Mouse (Mus musculus): ENCODE results near the gene Ifi27l2a. TPM values are rescaled to one million over a fixed set of nuclear protein-coding genes. Genes with fewer than 3 reads are reported as not detected.
"Not testable (repeated sequence)": the region's sequence is repeated elsewhere in the genome, so short reads cannot be mapped to it uniquely, and the experiment has no call there.

The Ifi27l2a gene
- total RNA-seq (2021) = 1 to 10 TPM; 2.0 to 2.8 TPM
- long read RNA-seq, experiment 1, partial matches to known transcripts = 1 of 4 reads
- long read RNA-seq, experiment 1, other reads (novel, unspliced or antisense) = 0 of 4 reads
- long read RNA-seq, experiment 2, partial matches to known transcripts = 0 of 1 reads
- long read RNA-seq, experiment 2, other reads (novel, unspliced or antisense) = 0 of 1 reads

DNA sequence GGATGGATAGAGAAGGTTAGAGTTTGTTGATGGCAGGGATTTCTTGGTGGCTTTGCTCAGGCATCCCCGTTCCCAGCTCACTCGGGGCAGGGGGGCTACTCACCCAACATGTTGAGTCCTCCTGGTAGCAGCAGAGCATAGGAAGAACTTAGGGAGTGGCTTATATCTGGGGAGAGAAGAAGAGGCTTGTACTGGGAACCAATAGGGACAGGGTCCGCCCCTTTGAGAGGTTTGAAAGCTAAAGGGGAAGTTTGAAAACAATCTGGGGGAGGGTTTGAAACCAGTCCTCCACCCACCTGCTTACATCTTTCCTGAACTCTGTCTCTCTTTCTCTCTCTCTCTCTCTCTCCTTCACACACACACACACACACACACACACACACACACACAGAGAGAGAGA lies at the start of gene Ifi27l2a:
Gene Ifi27l2a, minus strand, starts transcription at position 157 of the 400 bp plus-strand sequence.
- DNase-seq (ENCODE audit: low spot score in 2 of 2) = no peak

DNA sequence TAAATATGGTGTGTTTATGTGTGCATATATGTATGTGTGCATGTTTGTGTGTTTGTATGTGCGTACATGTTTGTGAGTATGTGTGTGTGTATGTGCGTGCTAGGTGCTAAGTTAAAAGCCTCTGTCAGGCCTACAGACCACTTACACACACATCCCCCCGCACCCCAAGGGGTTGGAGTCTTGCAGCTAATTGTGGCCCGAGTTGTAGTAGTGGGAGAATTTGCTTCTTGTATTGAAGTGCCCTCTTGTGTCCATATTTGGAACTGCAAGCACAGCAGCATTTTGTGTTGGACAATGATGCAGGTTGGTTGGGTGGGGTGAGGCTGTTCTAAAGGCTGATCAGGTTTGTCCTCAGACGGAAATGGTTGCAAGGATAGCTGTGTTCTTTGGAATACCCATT lies 49.3 kb upstream of the Ifi27l2a start:
- DNase-seq (ENCODE audit: low spot score in 2 of 2) = peak; percentile 74 to 83

DNA sequence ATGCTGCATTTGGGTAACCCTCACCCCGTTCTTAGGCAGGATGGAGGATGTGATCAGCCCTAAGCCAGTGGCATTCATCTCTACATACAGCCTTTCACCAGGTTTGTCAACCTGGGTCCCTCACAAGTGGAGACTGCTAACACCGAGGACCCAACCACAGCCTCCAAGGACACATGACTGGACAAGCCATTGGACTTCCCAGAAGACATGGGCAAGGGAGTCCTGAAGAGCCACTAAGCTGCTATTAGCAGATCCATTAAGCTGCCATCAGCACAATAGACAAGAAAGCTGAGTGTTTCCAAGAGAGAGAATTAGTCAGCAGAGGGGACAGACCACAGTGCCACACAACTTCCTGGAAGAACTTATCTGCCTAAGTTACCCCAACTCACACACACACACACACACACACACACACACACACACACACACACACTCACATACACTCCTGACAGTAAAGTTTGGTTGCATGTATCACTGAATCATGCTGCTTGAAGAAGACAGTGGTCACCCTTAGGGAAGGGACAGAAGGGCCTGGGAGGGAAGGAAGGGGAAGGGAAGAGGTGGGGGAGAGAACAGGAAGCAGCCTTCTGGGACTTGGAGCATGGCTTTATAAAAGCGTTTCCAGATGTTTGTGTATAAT lies 47.7 kb upstream of the Ifi27l2a start:
- DNase-seq (ENCODE audit: low spot score in 2 of 2) = no peak

DNA sequence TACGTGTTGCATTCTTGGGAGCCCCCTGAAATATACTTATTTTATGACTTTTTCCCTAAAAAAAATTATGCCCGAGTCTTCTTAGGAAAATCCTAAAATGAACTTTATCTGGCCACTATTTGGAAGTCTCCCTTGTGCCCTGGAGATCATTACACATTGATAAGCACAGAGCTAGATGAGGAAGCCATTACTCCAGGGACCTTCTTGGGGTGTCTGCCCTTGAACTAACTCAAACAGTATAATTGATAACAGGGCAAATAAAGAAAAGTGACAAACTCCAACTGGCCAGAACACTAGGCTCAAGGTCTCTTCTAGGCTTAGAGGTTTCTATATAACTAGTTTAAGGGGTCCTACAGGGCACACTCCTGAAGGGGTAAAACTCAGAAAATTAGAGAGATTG lies 44.3 kb upstream of the Ifi27l2a start:
- DNase-seq (ENCODE audit: low spot score in 2 of 2) = no peak

DNA sequence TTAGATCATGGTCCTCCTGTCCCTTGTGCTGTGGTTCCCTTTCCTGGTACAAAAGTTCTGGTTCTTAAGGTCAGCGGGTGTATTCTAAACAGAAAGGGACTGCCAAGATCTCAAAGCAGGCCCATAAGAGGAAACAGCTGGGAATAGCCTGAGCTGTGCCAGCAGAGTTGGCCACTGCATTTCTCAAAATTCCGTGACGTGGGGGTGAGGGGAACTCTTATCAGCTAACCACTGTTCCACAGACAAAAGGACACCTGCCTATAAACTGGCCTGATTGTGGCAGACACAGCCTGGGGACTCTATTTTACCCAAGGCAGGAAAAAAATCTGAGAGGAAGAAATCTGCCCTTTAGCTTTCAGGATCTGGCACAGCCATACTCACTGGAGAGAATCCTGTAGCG lies 43.8 kb upstream of the Ifi27l2a start:
- no peak for DNase-seq (ENCODE audit: low spot score in 2 of 2)

DNA sequence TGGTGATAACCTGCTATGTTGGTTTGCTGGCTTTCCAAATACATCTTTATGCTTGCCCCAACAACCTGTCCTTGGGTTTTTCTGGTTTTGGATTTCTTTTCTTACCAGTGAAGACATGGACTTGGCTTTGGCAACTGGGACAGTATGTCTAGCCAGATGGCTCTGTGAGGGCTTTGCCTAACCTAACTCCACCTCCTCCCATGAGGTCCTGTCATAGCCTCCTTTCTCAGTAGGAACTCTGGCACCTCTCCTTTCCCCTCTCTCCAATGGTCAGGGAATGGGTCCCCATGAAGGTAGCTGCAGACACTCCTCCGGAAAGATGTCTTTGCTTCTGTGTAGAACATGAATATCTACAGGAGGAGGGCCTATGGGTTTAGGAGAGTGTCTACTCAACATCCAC lies 43.2 kb upstream of the Ifi27l2a start:
- no peak for DNase-seq (ENCODE audit: low spot score in 2 of 2)

DNA sequence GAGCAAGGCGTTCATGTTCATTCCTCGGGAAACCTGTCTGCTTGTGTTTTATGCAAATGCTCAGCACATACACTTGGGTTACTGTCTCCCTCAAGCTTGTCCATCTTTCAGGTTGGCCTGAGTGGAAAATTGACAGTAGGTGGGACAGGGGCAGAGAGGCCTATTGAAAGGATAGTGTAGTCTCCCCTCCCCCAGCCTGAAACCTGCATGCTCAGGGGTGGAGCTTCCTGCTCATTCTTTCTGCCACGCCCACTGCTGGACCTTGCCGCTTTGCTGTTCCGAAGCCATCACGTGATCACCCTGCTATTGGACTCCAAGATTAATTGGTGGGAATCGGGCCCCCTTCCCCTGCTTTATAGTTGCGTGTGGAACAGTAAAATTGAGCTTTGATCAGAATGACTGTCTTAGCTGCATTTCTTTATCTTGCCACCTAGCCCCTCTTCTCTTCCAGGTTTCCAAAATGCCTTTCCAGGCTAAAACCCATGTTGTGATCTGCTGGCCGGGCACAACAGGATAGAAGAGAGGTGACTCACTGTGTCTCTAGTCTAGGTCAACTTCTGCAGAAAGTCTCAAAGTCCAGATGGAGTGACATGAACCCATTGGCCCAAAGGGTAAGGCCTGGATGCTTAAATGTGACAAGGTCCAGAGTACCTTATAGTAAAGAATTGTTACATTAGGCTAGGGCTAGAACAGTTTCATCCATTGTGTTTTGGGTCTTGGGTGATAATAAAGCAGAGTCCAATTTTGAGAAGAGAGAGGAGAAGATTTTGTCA lies 40.9 kb upstream of the Ifi27l2a start:
- not testable (repeated sequence) for DNase-seq (ENCODE audit: low spot score in 2 of 2)

DNA sequence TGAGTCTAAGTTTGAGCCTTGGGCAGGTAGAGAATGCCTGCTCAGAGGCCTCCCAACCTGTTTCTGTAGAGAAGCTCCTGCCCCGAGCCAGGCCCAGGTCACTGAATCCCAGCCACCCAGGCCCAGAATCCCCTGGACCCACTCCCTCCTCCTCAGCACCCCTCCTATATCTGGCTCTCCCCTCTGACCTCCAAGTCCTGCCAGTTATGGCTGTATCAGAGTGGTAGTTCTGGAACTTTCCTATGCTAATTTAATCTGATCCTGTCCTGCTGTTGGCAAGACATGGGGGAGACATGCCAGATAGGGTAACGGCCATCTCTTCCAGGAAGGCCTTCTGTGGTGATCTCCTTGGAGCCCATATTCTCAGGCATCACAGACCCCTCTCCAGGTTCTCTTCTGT lies 39.3 kb upstream of the Ifi27l2a start:
- DNase-seq (ENCODE audit: low spot score in 2 of 2) = no peak

DNA sequence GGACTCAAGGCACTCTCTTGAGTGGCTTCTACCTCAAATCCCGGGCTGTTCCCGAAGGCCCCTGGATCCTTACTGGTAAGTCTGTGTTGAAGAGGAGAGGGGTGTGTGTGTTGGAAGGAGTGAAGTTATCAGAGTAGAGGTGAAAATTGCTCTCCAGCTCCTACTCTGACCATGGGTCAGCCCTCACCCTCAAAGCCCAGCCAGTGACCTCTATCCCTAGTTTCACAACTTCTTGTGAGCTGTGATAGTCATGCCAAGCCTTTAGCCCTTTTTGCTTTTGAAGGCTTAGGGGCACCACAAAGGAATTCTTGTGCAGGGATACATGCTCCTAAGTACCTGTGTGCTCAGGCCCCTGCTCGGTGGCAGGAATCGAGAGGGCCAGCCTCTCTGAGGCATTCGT lies 38.2 kb upstream of the Ifi27l2a start:
- DNase-seq (ENCODE audit: low spot score in 2 of 2) = no peak

DNA sequence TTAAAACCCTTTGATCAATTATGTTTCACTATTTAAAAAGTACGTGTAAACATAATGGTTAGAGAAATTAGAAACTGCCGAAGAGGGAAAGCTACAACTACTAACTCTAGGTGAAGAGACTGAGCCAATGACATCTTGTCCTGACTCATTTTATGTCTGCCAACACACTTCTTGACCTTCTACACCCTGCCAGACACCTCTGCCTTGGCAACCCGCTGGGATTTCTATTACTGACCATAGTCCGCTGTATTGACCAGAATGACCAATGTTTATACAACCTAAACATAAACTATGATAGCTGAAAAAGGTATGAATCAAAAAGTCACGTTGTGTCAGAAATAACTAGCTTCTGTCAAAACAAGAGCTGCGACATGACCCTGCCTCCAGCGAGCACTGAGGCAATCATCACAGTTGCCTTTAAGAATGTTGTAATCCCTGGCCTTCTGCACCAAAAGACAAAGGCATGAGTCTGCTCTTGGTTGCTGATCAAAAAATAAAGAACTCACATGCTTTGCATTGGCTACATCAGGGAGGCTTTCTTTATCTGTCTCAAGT lies 34.1 kb upstream of the Ifi27l2a start:
- no peak for DNase-seq (ENCODE audit: low spot score in 2 of 2)

DNA sequence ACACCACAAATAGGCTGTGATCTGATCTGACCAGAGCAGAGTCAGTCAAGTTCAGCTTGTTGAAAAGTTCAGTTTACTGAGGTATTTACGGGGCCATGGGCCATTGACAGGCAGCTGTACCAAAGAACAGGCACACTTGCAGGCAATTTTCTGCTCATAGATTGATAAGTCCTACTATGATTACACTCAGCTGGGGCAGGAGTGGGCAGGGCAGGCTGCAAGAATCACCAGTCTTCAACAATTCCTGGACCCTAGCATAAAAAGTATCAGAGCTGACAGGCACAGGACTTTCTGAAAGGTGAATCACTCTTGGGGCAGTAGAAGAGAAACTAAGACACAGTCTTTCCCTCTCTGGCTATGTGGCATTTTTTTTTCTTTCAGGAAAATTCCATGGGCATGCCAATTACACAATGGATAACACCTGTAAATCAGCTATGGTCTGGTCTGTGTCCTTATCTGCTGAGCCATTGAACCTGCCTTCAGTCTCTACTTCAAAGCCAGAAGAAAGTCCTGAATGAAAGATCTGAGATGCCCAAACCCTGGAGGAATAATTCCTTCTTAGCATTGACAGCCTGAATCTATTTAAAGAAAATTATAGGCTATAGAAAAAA lies 33.4 kb upstream of the Ifi27l2a start:
- no peak for DNase-seq (ENCODE audit: low spot score in 2 of 2)

DNA sequence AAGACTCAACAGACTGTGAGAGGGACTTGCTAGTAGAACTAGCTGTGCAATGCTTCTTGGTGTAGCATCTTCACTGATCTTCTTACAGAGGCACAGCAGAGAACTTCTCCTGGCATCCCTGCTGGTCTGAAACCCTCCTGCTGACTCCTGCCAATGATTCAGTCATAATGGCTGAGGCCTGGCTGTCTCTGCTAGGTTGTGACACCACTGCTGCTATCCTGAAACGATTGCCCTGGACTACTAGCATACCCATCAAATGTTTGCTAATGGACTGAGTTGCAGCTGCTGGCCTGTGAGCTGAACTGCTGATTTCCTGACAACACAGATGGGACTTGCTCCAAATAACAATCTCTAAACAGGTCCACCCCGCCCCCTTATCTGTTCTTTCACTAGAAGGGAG lies 31.0 kb upstream of the Ifi27l2a start:
- no peak for DNase-seq (ENCODE audit: low spot score in 2 of 2)

DNA sequence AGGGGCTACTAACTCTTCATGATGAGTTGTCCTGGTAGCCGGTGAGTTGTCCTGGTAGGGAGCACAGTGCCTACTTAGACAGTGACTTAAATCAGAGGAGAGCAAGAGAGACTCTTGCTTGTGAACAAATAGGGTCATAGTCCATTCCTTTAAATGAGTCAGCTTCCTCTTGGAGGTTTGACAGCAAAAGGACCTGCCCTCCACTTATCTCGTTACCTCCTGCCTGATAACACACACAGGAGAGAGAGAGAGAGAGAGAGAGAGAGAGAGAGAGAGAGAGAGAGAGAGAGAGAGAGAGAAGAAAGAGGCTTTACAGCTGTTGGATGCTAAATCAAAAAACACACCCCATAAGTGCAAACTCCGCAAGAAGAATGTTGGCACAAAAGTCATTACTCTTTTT lies 13.7 kb upstream of the Ifi27l2a start, which contains the start of gene Ifi27l2b:
Gene Ifi27l2b, minus strand, starts transcription at position 84 of the 400 bp plus-strand sequence.
- no peak for DNase-seq (ENCODE audit: low spot score in 2 of 2)

DNA sequence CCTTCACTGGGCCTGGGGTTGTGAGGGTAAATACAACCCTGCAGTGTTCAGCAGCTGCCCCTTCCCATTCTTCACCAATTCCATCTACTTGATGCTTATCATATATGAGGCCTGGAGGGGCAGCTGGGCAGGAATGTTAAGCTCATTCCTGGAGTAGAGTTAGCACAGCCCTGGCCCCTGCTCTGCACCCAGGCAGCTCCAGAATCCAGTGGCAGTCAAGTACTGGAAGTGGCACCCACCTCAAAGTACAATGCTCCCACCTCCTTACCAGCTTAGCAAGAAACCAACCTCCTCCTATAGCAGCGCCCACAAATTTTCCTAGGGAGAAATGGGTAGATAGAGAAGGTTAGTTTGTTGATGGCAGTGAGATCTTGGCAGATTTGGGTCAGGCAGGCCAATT lies 13.2 kb upstream of the Ifi27l2a start:
- not testable (repeated sequence) for DNase-seq (ENCODE audit: low spot score in 2 of 2)

DNA sequence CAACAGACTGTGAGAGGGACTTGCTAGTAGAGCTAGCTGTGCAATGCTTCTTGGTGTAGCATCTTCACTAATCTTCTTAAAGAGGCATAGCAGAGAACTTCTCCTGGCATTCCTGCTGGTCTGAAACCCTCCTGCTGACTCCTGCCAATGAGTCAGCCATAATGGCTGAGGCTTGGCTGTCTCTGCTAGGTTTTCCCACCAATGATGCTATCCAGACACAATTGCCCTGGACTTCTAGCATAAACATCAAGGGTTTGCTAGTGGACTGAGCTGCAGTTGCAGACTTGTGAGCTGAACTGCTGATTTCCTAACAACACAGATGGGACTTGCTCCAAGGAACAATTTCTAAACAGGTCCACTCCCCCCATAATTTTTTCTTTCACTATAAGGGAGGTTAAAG lies 9.9 kb upstream of the Ifi27l2a start:
- no peak for DNase-seq (ENCODE audit: low spot score in 2 of 2)

DNA sequence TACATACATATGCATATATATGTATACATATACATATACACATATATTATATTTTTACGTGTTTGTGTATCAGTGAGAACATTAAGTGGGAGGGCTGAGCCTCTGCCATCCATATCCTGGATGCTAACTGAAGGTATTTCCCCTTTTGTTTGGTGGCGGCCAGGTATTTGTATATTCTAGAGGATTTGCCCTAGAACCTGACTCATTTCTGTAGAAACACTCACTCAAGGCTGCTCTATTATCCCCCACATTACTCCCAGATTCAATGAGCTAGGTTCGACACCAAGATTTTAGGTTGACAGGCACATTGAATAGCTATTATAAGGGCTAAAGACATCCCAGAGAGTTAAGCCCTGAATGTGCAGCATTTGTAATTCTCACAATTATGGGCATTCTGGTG lies 1.6 kb upstream of the Ifi27l2a start:
- DNase-seq (ENCODE audit: low spot score in 2 of 2) = no peak

DNA sequence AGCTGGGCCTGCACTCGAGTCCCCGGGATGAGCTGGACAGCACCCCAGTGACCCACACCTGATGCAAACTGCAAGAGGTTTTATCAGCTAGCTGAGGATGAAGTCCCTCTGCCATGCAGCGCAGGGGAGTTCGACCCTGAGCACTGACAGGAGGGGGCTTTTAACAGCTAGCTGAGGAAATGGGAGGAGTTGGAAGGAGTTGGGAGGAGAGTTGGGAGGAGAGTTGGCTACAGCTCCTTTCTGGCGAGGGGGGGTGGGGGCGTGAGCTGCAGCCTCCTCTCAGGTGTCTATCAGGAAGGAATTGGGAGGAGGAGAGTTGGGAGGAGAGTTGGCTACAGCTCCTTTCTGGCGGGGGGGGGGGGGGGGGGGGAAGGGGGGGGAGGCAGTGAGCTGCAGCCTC lies 781 bp upstream of the Ifi27l2a start:
- not testable (repeated sequence) for DNase-seq (ENCODE audit: low spot score in 2 of 2)

DNA sequence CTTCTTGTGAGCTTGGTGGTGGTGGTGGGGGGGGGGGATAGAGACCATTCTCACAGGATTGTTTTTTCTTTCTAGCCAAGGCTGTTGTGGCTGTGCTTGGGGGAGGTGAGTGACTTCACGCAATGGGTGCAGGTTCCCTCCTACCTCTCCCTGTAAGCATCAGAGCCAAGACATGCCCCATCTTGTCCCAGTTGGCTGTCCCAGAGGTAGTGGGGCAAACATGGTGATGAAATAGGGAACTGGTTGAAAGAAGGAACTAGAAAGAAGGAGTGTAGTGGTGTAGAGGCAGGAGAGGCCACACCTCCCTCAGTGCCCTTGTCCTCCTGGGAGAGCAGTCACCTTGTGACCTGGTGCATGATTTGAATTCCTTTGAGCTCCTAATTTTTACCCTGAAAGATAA lies 5.9 kb downstream of the Ifi27l2a start:
- DNase-seq (ENCODE audit: low spot score in 2 of 2) = no peak

DNA sequence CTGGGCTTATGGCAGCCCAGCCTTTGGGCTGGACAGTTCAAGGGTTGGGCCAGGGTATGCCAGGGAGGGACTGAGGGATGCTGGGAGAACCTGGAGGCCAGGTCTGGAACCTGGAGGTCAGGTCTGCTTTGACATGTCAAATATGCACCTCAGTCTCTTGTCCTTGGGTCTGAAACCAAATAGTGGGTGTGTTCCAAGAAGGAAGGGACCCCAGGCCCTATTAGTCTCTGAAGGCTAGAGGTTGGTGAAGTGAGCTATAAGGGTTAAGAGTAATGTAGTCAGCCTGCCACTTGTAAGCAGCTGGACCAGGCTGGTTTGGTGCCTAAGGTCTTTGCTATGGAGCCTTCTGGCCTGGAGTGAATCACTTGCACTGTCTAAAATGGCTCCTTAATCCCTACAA lies 8.6 kb downstream of the Ifi27l2a start:
- DNase-seq (ENCODE audit: low spot score in 2 of 2) = no peak

DNA sequence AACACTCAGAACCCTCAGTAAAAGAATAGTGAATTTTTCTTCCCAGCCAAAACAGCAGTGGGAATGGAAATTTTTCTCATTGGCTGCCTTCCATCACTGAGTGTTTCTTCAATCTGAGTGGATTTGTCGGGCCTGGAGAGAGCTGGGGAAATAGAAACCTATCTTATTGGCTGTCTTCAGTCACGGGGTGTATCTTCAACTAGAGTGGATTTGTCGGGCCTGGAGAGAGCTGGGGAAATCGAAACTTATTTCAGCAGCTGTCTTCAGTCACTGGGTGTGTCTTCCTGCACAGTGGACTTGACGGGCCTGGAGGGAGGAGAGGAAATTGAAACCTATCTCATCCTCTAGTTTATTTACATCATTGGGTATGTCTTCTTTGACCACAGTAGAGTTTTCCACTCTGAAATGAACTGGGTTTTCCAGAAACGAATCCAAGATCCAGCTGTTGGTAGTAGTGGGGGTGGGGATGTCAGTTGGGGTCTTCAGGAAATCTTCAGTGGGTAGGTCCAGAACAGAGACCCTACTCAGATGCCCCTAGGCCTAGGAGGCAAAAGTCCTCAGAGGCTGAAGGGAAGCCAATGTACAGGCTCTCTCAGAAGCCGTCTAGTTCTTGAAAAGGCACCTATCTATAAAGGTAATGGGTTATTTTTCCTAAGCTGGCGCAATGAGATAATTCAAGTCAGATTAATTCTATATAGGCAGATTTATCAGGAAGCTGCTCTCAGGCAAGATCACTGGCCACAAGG lies 9.3 kb downstream of the Ifi27l2a start, which contains the start of gene Ifi27:
Gene Ifi27, plus strand, starts transcription at position 226 of the 746 bp plus-strand sequence.
- peak in 1 of 2 experiments; percentile 67 for DNase-seq (ENCODE audit: low spot score in 2 of 2)

DNA sequence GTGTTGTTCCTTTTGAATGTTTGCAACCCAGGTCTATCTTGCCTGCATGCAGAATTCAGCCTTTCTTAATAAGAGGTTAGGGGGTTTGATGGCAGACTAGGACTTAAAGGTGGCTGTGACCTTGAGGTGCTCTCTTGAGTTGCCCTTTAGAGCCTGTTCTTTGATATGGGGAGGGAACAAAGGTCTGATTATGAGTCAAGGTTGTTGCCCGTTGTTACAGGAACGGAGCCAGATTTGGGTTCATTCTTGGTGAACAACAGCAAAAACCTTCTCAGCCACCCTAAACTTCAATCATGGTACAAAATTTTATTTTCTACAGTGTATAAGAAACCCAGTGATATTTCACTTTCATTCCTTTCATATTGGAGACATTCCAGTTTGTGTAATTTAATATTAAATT lies 10.1 kb downstream of the Ifi27l2a start:
- no peak for DNase-seq (ENCODE audit: low spot score in 2 of 2)
